Comparison of ENCODE assay signal across 19 mouse cellular contexts in the genomic region with DNA sequence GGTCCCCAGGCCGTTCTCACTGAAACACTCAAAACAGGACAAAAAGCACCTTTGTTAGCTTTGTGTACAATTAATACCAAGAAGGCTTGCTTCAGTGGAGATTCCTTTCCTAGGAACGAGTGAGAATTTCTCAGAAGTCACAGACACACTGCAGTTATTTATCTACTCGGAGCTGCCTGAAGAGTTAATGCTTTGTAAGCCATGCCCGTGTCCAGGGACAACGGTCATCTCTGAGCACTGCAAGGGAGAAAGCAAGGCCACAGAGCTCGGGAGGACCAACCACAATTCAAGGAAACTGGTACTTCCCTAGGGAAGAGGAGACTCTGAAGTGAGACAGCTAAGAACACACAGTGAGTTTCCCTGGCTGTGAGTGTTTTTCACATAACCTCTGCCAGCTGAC. TPM values are rescaled to one million over a fixed set of nuclear protein-coding genes. Genes with fewer than 3 reads are reported as not detected.
DNase-seq lines count a peak whose midpoint lies in the region; ATAC-seq lines count a peak whose summit lies in the region.
"Had no signal": no experiment of that assay in that cellular context is flagged by ENCODE, and none has a peak within 500 bp of the region (broad histone marks: within the 10 kb centered on the region; RNA-seq: fewer than 3 reads in every experiment).

No protein-coding gene starts in this region.

- no peak for ATAC-seq in granulocyte monocyte progenitor cell, adult 5-6 weeks (replicated peaks; ENCODE audit: poor library complexity, severe bottlenecking)
- ATAC-seq: activated CD4-positive, CD25-positive, alpha-beta regulatory T cell, adult 4 months; forebrain, embryonic 14.5 days; midbrain, embryonic 13.5 days had no signal

- peak; percentile 21 to 62 for DNase-seq in adrenal gland, adult (ENCODE audit: inconsistent age in 2 of 2, low spot score in 1 of 2)
- DNase-seq in adrenal gland, postnatal 4 days (ENCODE audit: low spot score in 2 of 2): no peak
- DNase-seq in ovary, adult 18-20 months (ENCODE audit: low spot score): peak; percentile 42
- DNase-seq in ovary, postnatal 14 days (ENCODE audit: low spot score): no peak
- peak; percentile 18 for DNase-seq in kidney, postnatal 10 days
- DNase-seq in yolk sac, embryonic 10.5 days (ENCODE audit: low spot score): peak; percentile 75
- no peak for DNase-seq in lung, postnatal 4 days
- DNase-seq: cerebellum, adult 9-10 months; gastrocnemius, postnatal 10 days; heart, adult 18-20 months; liver, embryonic 13.5 days; lung, embryonic 14.5 days; right cerebral cortex, postnatal 14 days; spleen, adult 18-20 months; thymus, postnatal 14 days had no signal

RNA-seq across cellular contexts. Expression of gene Sntg2, which starts 15.5 kb away (rescaled TPM):
- 1 to 10 TPM; 2.8 to 3.8 TPM for total RNA-seq in adrenal gland, postnatal 4 days (2021)
- total RNA-seq in granulocyte monocyte progenitor cell, adult 5-6 weeks (2014; fragmentation: Nextera tagmentation): not detected in 2 replicates
- total RNA-seq in granulocyte monocyte progenitor cell, adult 5-6 weeks (2017): not detected in 2 replicates

Comparison
In these comparisons a context has a peak if more than half of its experiments do, and no peak if none do; other contexts are left out.
1. DNase-seq: peak in adrenal gland, adult (2 of 2), ovary, adult 18-20 months (single experiment), kidney, postnatal 10 days (single experiment) and yolk sac, embryonic 10.5 days (single experiment); none in adrenal gland, postnatal 4 days (0 of 2), ovary, postnatal 14 days (single experiment) and lung, postnatal 4 days (0 of 2).